Mouse (Mus musculus) ES-Bruce4 (cell line): ENCODE measurements at regions not wholly inside any gene's neighbourhood (a gene's known extent, or its start where the extent isn't known, plus 50 kb on each side); places are given as distances from the start of the nearest gene placed in this dataset.

Experiments used
- H3K27ac ChIP-seq: 2 replicates; pipeline ENCODE4 v1.5.1; 2012; ENCODE audit warnings: low read length, inconsistent platforms; ENCODE audit not compliant: insufficient read depth
- H3K27me3 ChIP-seq: 2 replicates; pipeline ENCODE4 v1.6.1; 2012; ENCODE audit warnings: mild to moderate bottlenecking, low read length, inconsistent platforms; ENCODE audit not compliant: control insufficient read depth, poor library complexity, insufficient read depth, severe bottlenecking
- H3K36me3 ChIP-seq: 2 replicates; pipeline ENCODE4 v1.6.1; 2012; ENCODE audit warnings: inconsistent platforms, mild to moderate bottlenecking, low read length, moderate library complexity; ENCODE audit not compliant: control insufficient read depth, poor library complexity, insufficient read depth, severe bottlenecking
- H3K4me1 ChIP-seq: one replicate; pipeline ENCODE4 v1.8.1; 2011; ENCODE audit warnings: low read length; ENCODE audit not compliant: control insufficient read depth, insufficient read depth
- H3K4me3 ChIP-seq: 2 replicates; pipeline ENCODE4 v1.5.1; 2011; ENCODE audit warnings: low read depth, mild to moderate bottlenecking, low read length
- H3K9ac ChIP-seq: 2 replicates; pipeline ENCODE4 v1.6.1; 2012; ENCODE audit warnings: low read depth, mild to moderate bottlenecking, inconsistent platforms; ENCODE audit not compliant: poor library complexity, severe bottlenecking
- H3K9me3 ChIP-seq: replicated peaks from 2 replicates; pipeline ENCODE4 v1.6.1; 2012; ENCODE audit warnings: mild to moderate bottlenecking, low read length, inconsistent platforms; ENCODE audit not compliant: control insufficient read depth, poor library complexity, insufficient read depth, severe bottlenecking
- CTCF ChIP-seq: IDR thresholded peaks from one replicate; pipeline ENCODE4 v1.8.1; 2011; ENCODE audit warnings: low read depth, low read length
- EP300 ChIP-seq: IDR thresholded peaks from 2 replicates; pipeline ENCODE4 v1.6.1; 2011; ENCODE audit warnings: low read depth, low read length; ENCODE audit not compliant: insufficient read depth
- POLR2A ChIP-seq: IDR thresholded peaks from one replicate; pipeline ENCODE4 v1.8.1; 2011; ENCODE audit warnings: low read length; ENCODE audit not compliant: insufficient read depth

DNA sequence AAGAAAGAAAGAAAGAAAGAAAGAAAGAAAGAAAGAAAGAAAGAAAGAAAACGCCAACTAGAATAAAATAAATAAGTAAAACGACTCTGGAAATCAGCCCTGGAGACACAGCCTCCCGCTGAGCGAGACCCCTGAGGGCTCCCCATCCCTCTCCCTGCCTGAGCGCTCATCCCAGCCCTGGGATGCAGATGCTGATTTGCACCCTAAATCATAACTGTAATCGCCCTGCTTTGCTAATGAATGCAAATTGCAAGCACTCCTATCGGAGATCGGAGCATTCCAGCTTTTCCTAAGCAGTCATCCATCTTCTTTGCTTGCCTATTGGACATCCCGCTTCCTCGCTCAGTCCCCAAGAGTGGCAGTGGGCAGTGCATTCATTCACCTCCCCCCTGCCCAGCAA, 218.7 kb upstream of the Zdhhc25 start:
- H3K27ac ChIP-seq: no peak overlapping the region

DNA sequence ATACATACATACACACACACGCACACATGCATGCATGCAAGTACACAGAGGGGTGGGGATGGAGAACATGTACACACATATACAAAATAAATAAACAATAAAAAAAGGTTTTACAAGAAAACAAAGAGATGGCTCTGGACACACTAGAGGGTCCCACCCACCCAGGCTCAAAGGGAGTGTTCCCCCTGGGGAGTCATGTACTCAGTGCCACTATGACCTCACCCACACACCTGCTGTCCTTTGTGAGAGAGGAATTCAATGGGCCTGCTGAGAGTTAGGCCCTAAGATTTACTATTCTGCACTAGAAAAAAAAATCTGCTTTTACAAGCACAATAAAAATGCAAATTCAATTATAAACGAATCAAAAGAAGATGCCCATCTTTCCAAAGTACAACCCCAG, 214.2 kb upstream of the Zdhhc25 start:
- H3K4me3 ChIP-seq: no peak overlapping the region
- H3K36me3 ChIP-seq: no peaks in the 10 kb centered on the region
- no peaks in the 10 kb centered on the region for H3K4me1 ChIP-seq
- no peaks in the 10 kb centered on the region for H3K27me3 ChIP-seq
- no peak overlapping the region for H3K27ac ChIP-seq
- H3K9me3 ChIP-seq: no peaks in the 10 kb centered on the region
- no peak for TF ChIP-seq EP300
- no peak for TF ChIP-seq CTCF
- TF ChIP-seq POLR2A: no peak
- H3K9ac ChIP-seq: no peak overlapping the region

More for the DNA sequence above, 218.7 kb upstream of the Zdhhc25 start:
- no peak for TF ChIP-seq CTCF
- TF ChIP-seq POLR2A: no peak
- TF ChIP-seq EP300: no peak
- Histone ChIP-seq H3K27me3 (no peaks in the 10 kb centered on the region), H3K9ac (no peak overlapping the region), H3K4me1 (no peaks in the 10 kb centered on the region), H3K4me3 (no peak overlapping the region), H3K36me3 (no peaks in the 10 kb centered on the region), H3K9me3 (no peaks in the 10 kb centered on the region)

DNA sequence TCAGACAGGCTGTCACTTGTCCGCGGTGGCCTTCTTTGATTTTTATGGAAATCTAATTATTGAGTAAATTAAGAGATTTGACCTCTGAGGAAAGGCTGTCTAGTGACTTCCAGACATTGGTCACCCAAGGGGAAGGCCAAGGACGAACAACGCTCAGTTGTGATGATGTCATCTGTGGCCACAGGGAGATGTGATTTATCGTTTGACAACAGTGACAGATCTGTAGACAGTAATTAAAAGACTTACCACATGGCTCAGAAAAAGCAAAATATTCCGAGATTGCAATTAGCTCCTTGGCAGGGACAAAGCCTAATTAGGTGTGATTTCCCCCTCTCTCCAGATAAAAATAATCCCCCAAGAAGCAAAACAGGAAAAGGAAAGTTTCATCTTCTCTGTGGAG, 213.4 kb upstream of the Zdhhc25 start:
- H3K4me1 ChIP-seq: no peaks in the 10 kb centered on the region
- H3K9ac ChIP-seq: no peak overlapping the region
- H3K9me3 ChIP-seq: no peaks in the 10 kb centered on the region
- no peaks in the 10 kb centered on the region for H3K27me3 ChIP-seq
- TF ChIP-seq EP300 (no peak), CTCF (no peak), POLR2A (no peak)
- no peaks in the 10 kb centered on the region for H3K36me3 ChIP-seq
- H3K4me3 ChIP-seq: no peak overlapping the region
- H3K27ac ChIP-seq: no peak overlapping the region

DNA sequence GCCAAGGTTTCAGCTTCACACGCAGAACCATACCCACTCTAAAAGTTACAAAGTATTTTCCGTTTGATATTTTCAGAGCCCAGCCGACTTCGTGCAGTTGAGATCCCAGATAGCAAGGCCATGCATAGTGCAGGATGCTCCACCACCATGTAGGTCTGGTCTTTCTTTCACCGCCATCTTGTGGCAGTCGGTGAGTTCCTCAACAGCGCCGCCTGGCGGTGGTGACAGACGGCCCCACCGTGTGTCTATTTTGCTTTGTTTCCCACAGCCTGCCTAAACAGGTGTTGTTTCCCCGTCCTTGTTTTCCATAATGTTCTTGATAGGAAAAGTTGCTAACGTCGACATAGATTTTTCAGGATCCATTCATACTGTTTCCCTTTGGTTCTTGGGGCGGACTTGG, 208.3 kb upstream of the Zdhhc25 start:
- no peak for TF ChIP-seq POLR2A
- TF ChIP-seq EP300: no peak
- peak; percentile 51 for TF ChIP-seq CTCF
- Histone ChIP-seq H3K36me3 (no peaks in the 10 kb centered on the region), H3K27me3 (no peaks in the 10 kb centered on the region), H3K9me3 (no peaks in the 10 kb centered on the region), H3K4me3 (no peak overlapping the region), H3K4me1 (no peaks in the 10 kb centered on the region), H3K9ac (no peak overlapping the region), H3K27ac (no peak overlapping the region)

DNA sequence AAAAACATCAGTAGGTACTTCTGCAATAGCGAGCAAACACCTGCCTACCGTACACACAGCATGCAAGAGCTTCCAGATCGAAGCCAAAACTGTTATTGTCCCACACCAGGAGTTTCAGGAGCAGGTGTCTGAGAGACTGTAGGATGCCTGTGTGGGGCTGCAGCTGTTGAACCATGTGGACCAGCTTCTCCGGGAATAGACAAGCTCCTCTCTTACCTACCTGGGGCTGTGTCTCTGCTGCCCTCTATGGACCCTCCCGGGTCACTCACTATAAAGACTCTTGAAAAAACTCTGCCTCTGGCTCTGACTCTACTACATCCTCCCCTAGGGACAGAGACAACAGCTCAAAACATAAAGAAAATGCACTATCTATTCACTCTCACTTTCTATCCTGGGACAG, 201.0 kb upstream of the Zdhhc25 start:
- Histone ChIP-seq H3K27me3 (no peaks in the 10 kb centered on the region), H3K9ac (no peak overlapping the region), H3K4me1 (no peaks in the 10 kb centered on the region), H3K27ac (no peak overlapping the region), H3K36me3 (no peaks in the 10 kb centered on the region), H3K9me3 (no peaks in the 10 kb centered on the region), H3K4me3 (no peak overlapping the region)
- TF ChIP-seq EP300: no peak
- TF ChIP-seq CTCF: peak; percentile 44

DNA sequence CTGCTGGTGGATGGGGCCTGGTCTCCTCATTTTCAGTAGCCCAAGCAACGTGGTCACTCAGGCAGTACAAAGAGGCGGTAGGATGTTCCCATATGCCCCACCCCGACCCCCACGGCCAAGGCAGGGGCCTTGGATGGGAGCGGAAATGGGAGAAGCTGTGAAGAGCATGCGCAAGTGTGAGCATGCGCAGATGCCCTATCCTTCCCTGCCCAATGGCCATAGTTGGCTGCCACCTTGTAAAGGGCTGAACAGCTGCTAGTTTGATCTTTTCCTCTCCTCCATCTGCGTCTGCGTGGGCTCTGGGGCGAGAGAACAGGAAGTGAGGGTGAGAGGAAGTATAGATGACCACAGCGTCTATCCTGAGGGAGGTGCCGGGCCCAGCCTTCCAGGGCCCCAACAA, 200.1 kb upstream of the Zdhhc25 start:
- H3K9me3 ChIP-seq: no peaks in the 10 kb centered on the region
- no peak overlapping the region for H3K4me3 ChIP-seq
- H3K27me3 ChIP-seq: no peaks in the 10 kb centered on the region
- H3K4me1 ChIP-seq: no peaks in the 10 kb centered on the region
- H3K27ac ChIP-seq: no peak overlapping the region
- H3K9ac ChIP-seq: no peak overlapping the region
- no peaks in the 10 kb centered on the region for H3K36me3 ChIP-seq
- TF ChIP-seq POLR2A (no peak), CTCF (no peak), EP300 (no peak)
